Mouse (Mus musculus) C2C12 (cell line): ENCODE measurements around the gene Cdc42bpg.

Experiments used
- CEBPB ChIP-seq: IDR thresholded peaks from one replicate; pipeline ENCODE4 v1.6.1; 2011; ENCODE audit warnings: low read depth, mild to moderate bottlenecking, control low read depth, moderate library complexity
- CTCF ChIP-seq: IDR thresholded peaks from one replicate; pipeline ENCODE4 v1.5.1; 2011; ENCODE audit not compliant: control insufficient read depth, insufficient read depth, insufficient read length

GRCm38 (mm10) chr19:6324751-6325150, 18.5 kb downstream of the Cdc42bpg start:
- no peak for TF ChIP-seq CEBPB
- no peak for TF ChIP-seq CTCF
